Mouse (Mus musculus) heart, embryonic 12.5 days (tissue): ENCODE measurements around the gene Ece1. TPM values are rescaled to one million over a fixed set of nuclear protein-coding genes. Genes with fewer than 3 reads are reported as not detected.

Source experiments
- ATAC-seq: fragments of 200-750 bp; cut with Nextera tagmentation; 2 replicates; pipeline ENCODE4 v1.8.0; 2017; ENCODE audit warnings: moderate TSS enrichment, moderate library complexity; ENCODE audit not compliant: insufficient number of reproducible peaks, low FRiP score
- H3K27ac ChIP-seq: fragments of 300-500 bp; sonication (generic); 2 replicates; pipeline ENCODE4 v1.5.1; 2016; ENCODE audit warnings: mild to moderate bottlenecking, moderate library complexity; ENCODE audit not compliant: poor library complexity, severe bottlenecking
- H3K27me3 ChIP-seq: fragments of 300-500 bp; sonication (generic); replicated peaks from 2 replicates; pipeline ENCODE4 v1.6.1; 2016; ENCODE audit warnings: mild to moderate bottlenecking, moderate library complexity
- H3K36me3 ChIP-seq: fragments of 300-500 bp; sonication (generic); 2 replicates; pipeline ENCODE4 v1.6.1; 2016; ENCODE audit warnings: mild to moderate bottlenecking, moderate library complexity
- H3K4me1 ChIP-seq: fragments of 300-500 bp; sonication (generic); replicated peaks from 2 replicates; pipeline ENCODE4 v1.6.1; 2016; ENCODE audit warnings: mild to moderate bottlenecking
- H3K4me2 ChIP-seq: fragments of 300-500 bp; sonication (generic); 2 replicates; pipeline ENCODE4 v1.6.1; 2016; ENCODE audit warnings: mild to moderate bottlenecking, moderate library complexity
- H3K4me3 ChIP-seq: fragments of 300-500 bp; sonication (generic); 2 replicates; pipeline ENCODE4 v1.5.1; 2016; ENCODE audit warnings: mild to moderate bottlenecking
- H3K9ac ChIP-seq: fragments of 300-500 bp; sonication (generic); 2 replicates; pipeline ENCODE4 v1.6.1; 2016; ENCODE audit warnings: mild to moderate bottlenecking, moderate library complexity
- H3K9me3 ChIP-seq: fragments of 300-500 bp; sonication (generic); replicated peaks from 2 replicates; pipeline ENCODE4 v1.6.1; 2016; ENCODE audit warnings: mild to moderate bottlenecking, moderate library complexity
- WGBS: fragments of 180-500 bp; shearing (Covaris S2); methylation state at CpG from one replicate; pipeline ENCODE4 v1.1.7; 2016; 5-methylcytosine and 5-hydroxymethylcytosine counted together
- polyA plus RNA-seq: library from polyadenylated mRNA; unstranded; fragments of >200 nt; fragmentation: Nextera tagmentation; extraction: Ambion mirVana; gene quantifications from 2 replicates; pipeline ENCODE4 v1.2.1, GENCODE M21; 2016

The Ece1 gene
- polyA plus RNA-seq, 1 experiment from 2014 or later, result 122 TPM

- H3K4me1 ChIP-seq, result 0 out of 2 replicates have a peak, but pooled peaks cover 5% of the 10 kb centered on the region
- H3K4me3 ChIP-seq, result no peak overlapping the region
- H3K27me3 ChIP-seq, result no peaks in the 10 kb centered on the region
- peaks cover 60% of the 10 kb centered on the region for H3K36me3 ChIP-seq
- ATAC-seq, result no peak
- no peak overlapping the region for H3K27ac ChIP-seq
- no peak overlapping the region for H3K4me2 ChIP-seq
- no peaks in the 10 kb centered on the region for H3K9me3 ChIP-seq
- no peak overlapping the region for H3K9ac ChIP-seq
- 88% methylated on average over 9 of the region's 9 CpGs for whole genome bisulfite sequencing
Observed at GRCm38 (mm10) chr4:138006951-138007613, 145.0 kb downstream of the Ece1 start.

GRCm38 (mm10) chr4:138008646-138009045 lies 146.6 kb downstream of the Ece1 start:
- H3K36me3 ChIP-seq, result peaks cover 61% of the 10 kb centered on the region
- H3K9me3 ChIP-seq, result no peaks in the 10 kb centered on the region
- no peak overlapping the region for H3K4me3 ChIP-seq
- no peaks in the 10 kb centered on the region for H3K27me3 ChIP-seq
- H3K27ac ChIP-seq, result no peak overlapping the region
- no peak for ATAC-seq
- no peaks in the 10 kb centered on the region for H3K4me1 ChIP-seq
- no peak overlapping the region for H3K9ac ChIP-seq
- H3K4me2 ChIP-seq, result no peak overlapping the region
- WGBS, result 93% methylated on average over 6 of the region's 6 CpGs

GRCm38 (mm10) chr4:138009786-138010502 lies 147.9 kb downstream of the Ece1 start:
- no peak for ATAC-seq
- Histone ChIP-seq H3K27me3 (no peaks in the 10 kb centered on the region), H3K4me3 (no peak overlapping the region), H3K9me3 (no peaks in the 10 kb centered on the region), H3K4me2 (no peak overlapping the region), H3K9ac (no peak overlapping the region), H3K27ac (no peak overlapping the region), H3K36me3 (peaks cover 66% of the 10 kb centered on the region), H3K4me1 (no peaks in the 10 kb centered on the region)
- WGBS, result 96% methylated on average over 4 of the region's 4 CpGs

- peaks cover 78% of the 10 kb centered on the region for H3K36me3 ChIP-seq
- 92% methylated on average over 15 of the region's 15 CpGs for WGBS
Observed at GRCm38 (mm10) chr4:138013723-138014479, 151.9 kb downstream of the Ece1 start.

More at GRCm38 (mm10) chr4:138013723-138014479, 151.9 kb downstream of the Ece1 start:
- no peak for ATAC-seq
- no peak overlapping the region for H3K27ac ChIP-seq
- no peak overlapping the region for H3K4me2 ChIP-seq
- no peaks in the 10 kb centered on the region for H3K27me3 ChIP-seq
- no peak overlapping the region for H3K4me3 ChIP-seq
- no peaks in the 10 kb centered on the region for H3K9me3 ChIP-seq
- peaks cover 16% of the 10 kb centered on the region for H3K4me1 ChIP-seq
- H3K9ac ChIP-seq, result no peak overlapping the region

Other genes starting within 250 kb of the Ece1 start
- gene Rap1gap, start 197.5 kb upstream of the Ece1 start, polyA plus RNA-seq, result 4.3 and 4.9 TPM in 2 replicates
- 1.7 and 2.2 TPM in 2 replicates for gene Alpl, start 65.9 kb upstream of the Ece1 start, polyA plus RNA-seq
- 32.7 and 37.2 TPM in 2 replicates for gene Eif4g3, start 130.8 kb downstream of the Ece1 start, polyA plus RNA-seq